Mouse (Mus musculus): Measurements from ENCODE around the gene S100a3.

Gene S100a3

DNA sequence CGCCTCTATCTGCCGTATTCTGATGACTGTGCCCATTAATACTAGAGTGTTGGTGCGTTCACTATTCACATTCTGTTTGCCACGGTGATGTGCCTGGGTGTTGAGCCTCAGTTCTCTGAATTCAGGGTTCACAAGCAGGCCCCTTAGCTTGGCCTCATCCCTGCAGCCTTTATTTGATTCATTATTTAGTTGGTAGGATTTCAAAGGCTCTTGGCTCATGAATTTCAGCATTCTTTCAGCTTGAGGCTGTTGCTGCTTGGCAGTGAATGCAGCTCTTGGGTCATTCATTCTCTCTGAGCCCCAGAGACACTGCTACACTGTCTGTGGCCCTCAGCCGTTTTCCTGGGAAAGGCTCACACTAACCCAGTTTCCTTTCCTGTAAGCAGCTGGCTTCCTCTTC, 4.4 kb upstream of the S100a3 start:
- in situ Hi-C loops (cut with MboI, MseI): no loop called here

GRCm38 (mm10) chr3:90574691-90575090, 14.3 kb downstream of the S100a3 start:
- in situ Hi-C loops (cut with MboI, MseI): loop anchor here (5.0 kb wide), 1 partner anchor 38 kb away; the partner anchor contains the start of gene S100a6

DNA sequence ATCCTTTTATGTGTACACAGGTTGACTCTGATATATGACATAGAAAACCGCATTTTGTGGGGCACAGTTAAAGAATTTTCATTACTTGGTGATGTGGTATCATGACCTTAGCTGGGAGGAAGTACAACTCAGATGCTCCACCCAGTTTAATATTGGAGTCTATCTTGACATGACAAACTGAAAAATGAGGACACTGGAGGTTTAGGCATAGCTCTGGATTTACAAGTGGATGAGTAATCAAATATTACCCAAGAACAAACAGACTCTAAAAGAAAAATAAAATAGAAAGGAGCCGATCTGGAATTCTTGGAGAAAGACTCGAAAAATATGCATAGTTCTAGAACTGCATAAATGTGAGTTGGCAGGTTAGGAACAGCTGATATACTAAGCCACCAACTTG, 14.9 kb downstream of the S100a3 start:
- in situ Hi-C loops (cut with MboI, MseI): loop anchor here (5.0 kb wide), 1 partner anchor 37 kb away; the partner anchor contains the start of gene S100a6

GRCm38 (mm10) chr3:90576351-90577001, 16.1 kb downstream of the S100a3 start:
- in situ Hi-C loops (cut with MboI, MseI): loop anchor here (5.0 kb wide), 1 partner anchor 36 kb away; the partner anchor contains the start of gene S100a6

- in situ Hi-C loops (cut with MboI, MseI): loop anchor here (5.0 kb wide), 1 partner anchor 33 kb away; the partner anchor contains the start of gene S100a6
Measured at GRCm38 (mm10) chr3:90579433-90579832, 19.1 kb downstream of the S100a3 start.

DNA sequence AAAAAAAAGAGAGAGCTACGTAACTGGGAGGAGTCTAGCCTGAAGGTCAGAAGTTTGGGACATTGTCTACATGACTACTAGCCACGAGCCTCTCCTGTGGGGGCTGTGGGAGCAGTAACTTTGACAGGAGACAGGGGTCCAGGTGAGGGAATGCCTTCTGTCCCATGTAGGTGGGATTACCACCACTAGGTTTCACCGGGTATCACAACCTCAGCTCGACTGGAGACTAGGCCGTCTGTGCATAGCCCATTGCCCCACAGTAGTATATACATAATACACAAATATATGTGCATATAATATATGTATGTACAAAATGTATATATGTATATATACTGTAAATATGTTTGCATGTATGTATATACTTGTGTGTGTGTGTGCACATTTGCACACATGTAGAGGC, 20.8 kb downstream of the S100a3 start:
- in situ Hi-C loops (cut with MboI, MseI): loop anchor here (5.0 kb wide), 1 partner anchor 64 kb away; no protein-coding TSS in a partner anchor

- in situ Hi-C loops (cut with MboI, MseI): loop anchor here (5.0 kb wide), 1 partner anchor 65 kb away; no protein-coding TSS in a partner anchor
Measured at GRCm38 (mm10) chr3:90582156-90582555, 21.8 kb downstream of the S100a3 start.

- in situ Hi-C loops (cut with MboI, MseI): loop anchor here (5.0 kb wide), 1 partner anchor 65 kb away; no protein-coding TSS in a partner anchor
Measured at GRCm38 (mm10) chr3:90582556-90582955, 22.2 kb downstream of the S100a3 start.

DNA sequence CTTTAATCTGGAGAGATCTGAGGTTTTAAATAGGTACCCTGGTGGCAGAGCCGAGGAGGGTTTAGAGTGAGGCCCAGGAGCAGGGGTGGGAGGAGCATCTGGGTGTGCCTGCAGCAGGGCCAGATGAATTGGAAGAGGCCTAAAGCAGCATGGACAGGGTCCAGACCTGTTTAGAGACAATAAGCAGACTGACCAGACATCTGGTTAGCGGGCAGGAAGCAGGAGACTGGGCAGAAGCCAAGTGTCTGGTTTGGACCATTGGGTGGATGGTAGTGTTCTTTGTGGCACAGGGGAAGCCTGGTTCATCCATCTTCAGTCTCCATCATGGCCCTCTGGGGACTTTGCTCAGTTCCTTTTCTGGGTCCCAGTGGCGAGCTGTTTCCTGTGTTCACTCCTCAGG, 23.5 kb downstream of the S100a3 start:
- in situ Hi-C loops (cut with MboI, MseI): loop anchor here (5.0 kb wide), 1 partner anchor 67 kb away; no protein-coding TSS in a partner anchor

GRCm38 (mm10) chr3:90585595-90585994, 25.2 kb downstream of the S100a3 start:
- in situ Hi-C loops (cut with MboI, MseI): no loop called here

DNA sequence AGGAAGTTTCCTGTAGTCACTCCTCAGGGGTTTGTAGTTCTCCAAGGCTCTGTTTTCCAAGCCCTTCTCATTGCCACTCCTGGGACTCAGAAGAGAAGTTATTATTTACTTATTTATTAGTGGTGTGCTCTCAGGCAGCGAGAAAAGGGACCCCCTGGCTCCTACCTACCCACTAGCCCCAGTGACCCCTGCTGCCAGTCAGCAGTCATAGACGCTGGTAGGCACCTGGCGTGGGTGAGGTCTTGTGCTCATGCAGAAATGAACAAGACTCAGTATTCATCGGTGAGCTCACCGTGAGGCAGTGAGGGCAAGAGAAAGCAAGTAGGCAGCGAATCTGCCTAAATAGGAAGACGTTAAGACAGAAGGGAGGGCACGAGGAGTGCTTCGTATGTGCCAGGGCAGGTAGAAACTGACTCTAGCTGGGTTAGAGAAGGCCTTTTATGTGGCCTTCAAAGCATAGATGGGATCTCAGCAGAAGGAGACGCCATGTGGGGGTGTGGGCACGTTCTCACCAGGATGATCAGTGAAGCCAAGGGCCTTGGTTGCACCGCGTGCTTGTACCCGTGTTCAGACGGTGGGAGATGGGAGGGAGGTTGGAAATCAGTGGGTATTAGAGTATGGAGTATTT, 25.8 kb downstream of the S100a3 start:
- in situ Hi-C loops (cut with MboI, MseI): no loop called here

DNA sequence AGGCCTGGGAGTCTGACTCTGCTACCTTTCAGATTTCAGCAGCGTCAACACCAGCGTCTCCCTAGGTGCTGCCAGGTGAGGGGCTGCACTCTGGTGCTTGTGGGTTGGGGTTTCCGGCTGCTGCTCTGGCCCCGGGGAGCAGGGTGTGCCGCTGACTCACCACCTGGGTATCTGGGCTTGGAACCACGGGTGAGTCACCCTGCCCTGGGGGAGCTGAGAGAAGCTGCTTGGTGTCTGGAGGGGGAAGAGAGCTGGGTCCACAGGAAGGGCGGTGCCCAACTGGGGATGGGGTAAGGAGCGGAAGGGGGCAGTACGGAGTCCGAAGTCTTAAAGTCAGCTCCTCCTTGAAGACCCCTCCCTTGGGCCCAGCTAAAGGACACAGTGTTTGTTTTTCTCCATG, 26.5 kb downstream of the S100a3 start:
- in situ Hi-C loops (cut with MboI, MseI): no loop called here

GRCm38 (mm10) chr3:90587361-90588101, 27.2 kb downstream of the S100a3 start:
- in situ Hi-C loops (cut with MboI, MseI): no loop called here

GRCm38 (mm10) chr3:90589390-90589789, 29.0 kb downstream of the S100a3 start:
- in situ Hi-C loops (cut with MboI, MseI): no loop called here

GRCm38 (mm10) chr3:90589947-90590346, 29.6 kb downstream of the S100a3 start, which contains the start of gene S100a2:
TSS of gene S100a2 (plus strand) at chr3:90590247.
- in situ Hi-C loops (cut with MboI, MseI): no loop called here

GRCm38 (mm10) chr3:90594466-90594865, 34.1 kb downstream of the S100a3 start:
- in situ Hi-C loops (cut with MboI, MseI): no loop called here

DNA sequence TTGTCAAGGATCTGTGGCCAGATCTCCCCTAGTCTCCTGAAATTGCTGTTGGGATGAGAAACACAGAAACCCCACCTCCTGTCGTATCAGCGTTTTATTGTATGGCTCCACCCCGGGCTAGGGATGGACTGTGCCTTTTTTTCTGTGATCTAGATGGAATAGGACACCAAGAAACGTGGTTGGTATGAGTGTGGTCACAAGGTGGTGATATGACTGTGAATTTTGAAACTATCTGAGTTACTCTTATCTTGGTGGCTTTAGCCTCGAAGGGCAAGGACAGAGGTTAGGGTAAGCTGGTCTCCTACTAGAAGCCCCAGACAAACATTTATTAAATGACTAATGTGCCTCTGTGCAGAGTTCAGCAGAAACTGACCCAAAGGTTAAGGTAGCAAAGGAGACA, 35.2 kb downstream of the S100a3 start:
- in situ Hi-C loops (cut with MboI, MseI): no loop called here

DNA sequence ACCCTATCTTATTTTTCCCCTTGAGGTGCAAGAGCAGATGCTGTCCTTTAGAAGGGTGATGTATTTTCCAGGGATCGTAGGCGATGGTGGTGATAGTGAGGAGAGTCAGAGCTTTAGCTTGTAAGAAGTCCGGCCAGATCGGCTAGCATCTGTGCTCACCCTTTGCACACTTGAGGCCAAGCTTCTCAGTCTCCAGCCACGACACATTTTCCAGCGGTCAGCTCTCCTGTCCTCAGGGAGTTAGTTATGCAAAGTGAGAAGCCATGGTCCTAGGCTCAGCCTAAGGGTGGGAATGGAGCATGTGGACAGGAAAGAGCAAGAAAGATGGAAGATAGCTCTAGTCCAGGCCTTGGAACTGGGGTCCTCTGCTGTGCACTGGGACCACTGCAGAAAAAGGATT, 36.4 kb downstream of the S100a3 start:
- in situ Hi-C loops (cut with MboI, MseI): no loop called here

DNA sequence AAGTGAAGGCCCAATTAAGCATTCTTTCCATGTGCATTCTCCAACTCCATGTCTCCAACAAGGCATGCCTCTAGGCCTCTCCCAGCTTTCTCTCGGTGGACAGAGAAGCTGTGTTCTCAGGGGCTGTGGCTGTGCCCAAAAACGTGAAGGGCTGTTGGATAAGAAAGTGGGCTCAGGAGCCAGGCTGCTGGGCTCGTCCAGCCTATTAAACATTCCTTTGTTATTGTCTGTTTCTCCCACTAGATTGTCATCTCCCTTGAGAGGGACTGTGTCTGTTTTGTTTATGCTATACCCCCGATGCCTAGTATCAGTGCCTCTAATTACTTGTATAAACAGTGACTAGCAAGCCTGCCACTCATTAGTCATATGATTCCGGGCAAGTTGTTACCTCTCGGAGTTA, 37.4 kb downstream of the S100a3 start:
- in situ Hi-C loops (cut with MboI, MseI): no loop called here

GRCm38 (mm10) chr3:90598212-90598611, 37.8 kb downstream of the S100a3 start:
- in situ Hi-C loops (cut with MboI, MseI): no loop called here

- in situ Hi-C loops (cut with MboI, MseI): no loop called here
Measured at GRCm38 (mm10) chr3:90599401-90599800, 39.0 kb downstream of the S100a3 start.

DNA sequence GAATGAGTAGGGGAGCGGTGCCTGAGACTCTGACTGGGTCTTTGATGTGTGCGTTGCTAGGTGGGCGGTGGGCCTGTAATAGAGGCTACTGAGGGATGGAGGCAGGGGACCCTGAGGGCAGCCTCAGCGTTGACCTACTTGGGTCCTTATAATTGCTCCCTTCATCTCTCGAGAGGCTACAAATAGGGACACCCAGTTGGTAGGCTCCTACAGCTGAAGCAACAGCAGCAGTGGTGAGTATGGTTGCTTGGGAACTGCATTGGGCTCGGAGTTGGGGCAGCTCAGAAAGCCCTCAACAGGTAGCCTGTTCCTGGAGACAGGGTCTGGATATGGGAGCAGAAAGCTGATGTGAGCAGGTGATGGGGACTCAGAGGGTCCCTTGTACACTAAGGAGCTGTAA, 39.7 kb downstream of the S100a3 start:
- in situ Hi-C loops (cut with MboI, MseI): no loop called here

Measured in T-helper 1 cell (primary cell).